Mouse (Mus musculus) cerebellum, adult 11-12 months (tissue): ENCODE data around the gene Fbln7.

ENCODE experiments used
- DNase-seq: peaks from one replicate; pipeline ENCODE4 v3.0.0; 2022

Gene Fbln7

DNA sequence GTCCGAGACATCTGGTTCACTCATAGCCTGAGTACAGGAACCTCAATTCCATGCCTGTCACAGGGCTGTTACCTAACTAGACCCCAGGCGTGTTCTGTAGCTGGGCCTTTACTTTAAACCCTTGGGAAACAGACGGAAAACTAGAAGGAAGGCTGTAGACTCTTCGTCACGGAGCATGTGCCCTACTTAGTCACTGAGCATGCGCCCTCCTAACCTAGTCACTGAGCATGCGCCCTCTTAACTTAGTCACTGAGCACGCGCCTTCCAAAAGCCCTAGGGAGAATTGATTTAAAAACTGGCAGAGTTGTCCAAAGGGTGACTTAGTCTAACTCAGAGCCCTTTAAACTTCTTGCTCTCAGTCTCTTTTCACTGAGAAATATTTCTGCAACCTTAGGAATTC is at the start of gene Fbln7:
Gene Fbln7 (plus strand): TSS at position 346 of the 400 bp plus-strand sequence.
- no peak for DNase-seq

DNA sequence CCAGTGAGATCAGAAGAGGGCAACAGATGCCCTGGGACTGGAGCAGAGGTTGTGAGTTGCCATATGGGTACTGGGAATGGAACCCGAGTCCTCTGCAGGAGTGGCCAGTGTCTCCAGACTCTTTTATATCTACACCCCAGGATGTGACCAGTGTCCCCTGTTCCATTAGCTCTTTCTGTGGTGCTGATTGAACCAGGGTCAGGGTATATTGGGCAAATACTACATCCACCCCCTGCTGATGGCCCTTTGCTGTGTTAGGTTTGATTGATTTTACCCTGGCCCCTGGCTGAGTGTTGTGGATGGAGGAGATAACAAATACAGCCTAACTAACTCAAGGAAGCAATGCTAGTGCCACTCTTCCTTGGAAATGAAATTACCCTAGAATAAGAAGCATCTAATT is 46.5 kb upstream of the Fbln7 start:
- peak; percentile 39 for DNase-seq

DNA sequence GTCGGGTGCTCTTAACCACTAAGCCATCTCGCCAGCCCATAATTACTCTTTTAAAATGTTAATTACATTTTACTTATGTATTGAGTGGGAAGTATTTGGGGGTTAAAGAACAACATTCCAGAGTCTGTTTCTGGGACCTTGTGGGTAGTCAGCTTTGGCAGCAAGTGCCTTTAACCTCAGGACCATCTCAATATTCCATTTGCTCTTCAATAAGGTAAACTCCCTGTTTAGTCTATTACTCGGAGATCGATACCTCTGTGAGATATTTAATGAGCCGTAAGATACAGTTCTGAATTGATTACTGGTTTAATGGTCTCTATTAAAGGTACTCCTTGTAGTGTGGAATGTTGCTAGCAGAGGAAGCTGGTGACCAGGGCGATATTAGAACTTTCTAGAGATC is 45.9 kb upstream of the Fbln7 start:
- no peak for DNase-seq

DNA sequence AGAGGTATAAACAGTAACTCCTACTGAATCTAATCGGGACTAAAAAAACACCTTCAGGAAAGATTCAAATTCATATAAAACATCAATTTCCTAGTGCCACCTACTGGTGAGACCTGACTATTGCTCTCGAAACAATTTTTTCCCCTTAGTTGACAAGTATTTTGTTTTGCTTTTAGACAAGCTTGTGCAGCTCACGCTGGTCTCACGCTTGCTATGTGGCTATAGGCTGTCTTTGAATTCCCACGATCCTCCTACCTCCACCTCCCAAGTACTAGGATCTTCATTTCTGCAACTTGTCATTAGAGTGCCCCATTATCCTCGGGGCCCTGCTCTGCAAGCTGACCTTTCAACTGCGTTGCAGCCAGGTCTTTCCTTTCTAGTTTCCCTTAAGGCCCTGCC is 45.4 kb upstream of the Fbln7 start:
- DNase-seq = no peak

DNA sequence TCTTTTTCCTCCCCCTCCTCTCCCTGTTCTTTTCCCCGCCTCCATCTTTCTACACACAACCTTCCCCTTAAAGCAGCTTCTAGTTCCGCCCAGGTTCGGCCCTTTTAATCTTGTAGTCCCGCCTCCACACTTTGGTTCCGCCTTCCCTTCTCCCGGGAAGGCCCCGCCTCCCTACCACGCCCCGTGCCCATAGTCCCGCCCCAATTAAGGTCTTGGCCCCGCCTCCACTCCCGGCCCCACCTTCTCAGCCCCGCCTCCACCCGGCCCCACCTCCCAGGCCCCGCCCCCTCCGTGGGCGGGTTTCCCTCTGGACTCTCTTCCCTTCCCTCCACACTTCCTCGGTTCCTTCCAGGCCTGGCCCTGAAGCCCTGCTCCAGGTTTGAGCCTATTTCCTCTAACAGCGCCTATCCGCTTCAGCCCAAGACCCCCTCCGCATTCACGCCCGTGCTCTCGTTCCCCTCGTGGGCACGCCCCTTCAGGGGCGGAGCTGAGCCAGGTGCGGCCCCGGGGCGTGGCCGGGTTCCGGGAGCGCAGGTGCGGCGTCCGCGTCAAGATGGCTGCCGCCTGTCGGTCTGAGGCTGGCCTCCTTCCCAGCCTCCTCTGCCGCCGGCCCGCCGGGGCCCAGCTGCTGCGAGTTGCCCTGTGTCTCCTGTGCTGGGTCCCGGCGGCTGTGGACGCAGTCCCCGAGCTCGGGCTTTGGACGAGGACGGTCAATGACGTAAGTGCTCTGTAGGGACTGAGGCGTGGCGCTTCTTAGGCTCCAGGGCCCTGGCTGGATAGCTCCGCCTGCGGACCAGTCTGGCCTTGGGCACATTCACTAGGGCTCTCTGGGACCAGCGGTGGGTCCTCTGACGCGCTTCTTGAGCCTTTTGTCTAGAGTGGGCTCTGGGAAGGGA is 44.7 kb upstream of the Fbln7 start, which contains the start of gene Tmem87b:
Gene Tmem87b (plus strand): TSS at position 333 of the 896 bp plus-strand sequence.
- peak; percentile 98 for DNase-seq

DNA sequence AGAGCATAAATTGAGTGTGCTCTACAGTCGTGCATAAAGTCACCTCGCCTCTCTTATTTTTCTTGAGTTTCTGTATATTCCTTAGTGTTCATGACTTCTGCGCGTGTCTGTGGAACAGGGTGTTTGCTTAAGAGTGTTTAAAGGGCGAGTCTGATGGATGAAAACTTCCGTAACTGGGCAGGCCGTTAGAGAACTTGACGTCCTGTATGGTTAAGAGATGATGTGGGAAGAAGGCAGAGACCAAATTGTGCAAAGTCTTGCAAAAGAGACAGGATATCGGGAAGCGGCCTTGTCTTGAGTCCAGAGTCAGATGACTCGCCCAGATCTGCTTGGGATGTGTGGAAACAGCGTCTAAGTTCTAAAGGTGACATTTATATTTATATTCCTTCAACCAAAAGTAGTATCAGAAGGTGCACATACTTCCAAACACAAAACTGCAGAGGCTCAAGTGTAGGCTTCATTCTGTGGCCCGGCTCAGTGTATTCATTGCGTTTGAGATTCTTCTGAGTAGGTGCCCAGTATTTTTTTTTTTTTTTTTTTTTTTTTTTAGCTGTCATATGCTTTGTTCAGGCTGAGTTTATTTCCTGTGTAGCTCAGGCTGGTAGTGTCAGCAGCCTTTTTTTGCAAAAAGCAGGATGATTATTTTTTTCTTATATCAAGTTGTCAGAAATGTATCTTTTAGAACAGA is 43.7 kb upstream of the Fbln7 start:
- DNase-seq = no peak

DNA sequence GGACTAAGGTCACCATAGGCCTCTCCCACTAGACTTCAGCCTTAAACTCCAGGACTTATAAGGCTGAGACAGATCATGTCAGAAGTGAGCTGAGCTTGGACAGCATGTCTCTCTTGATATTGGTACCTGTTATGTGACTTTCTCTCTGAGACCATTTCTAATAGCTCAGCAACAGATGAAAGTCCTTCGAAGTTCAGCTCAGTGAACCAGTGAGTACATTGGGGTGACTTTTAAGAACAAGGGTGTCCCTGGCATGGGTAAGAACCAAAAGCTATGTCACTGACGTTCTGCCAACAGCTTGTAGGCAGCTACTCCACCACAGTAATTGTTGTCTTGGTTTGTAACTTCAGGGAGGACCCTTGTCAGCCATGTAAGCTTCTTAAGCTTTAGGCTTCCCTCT is 42.1 kb upstream of the Fbln7 start:
- no peak for DNase-seq

DNA sequence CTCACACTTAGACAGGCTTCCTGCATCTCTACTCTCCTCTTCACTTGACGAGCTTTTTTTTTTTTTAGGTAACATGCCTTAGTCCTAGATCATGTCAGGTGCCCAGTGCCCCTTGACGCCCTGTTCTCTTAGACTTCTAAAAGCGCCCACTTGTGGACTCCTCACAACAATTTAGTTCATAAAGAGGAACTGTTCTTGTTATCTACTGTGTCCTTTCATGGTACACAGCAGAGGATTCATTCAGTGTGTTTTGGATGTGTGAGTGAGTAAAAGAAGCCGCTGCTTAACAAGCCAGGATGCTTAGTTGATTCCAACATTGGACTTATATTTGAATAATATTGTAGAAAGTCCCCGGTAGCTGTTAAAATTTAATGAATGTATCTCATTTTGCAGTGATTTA is 38.9 kb upstream of the Fbln7 start:
- no peak for DNase-seq

DNA sequence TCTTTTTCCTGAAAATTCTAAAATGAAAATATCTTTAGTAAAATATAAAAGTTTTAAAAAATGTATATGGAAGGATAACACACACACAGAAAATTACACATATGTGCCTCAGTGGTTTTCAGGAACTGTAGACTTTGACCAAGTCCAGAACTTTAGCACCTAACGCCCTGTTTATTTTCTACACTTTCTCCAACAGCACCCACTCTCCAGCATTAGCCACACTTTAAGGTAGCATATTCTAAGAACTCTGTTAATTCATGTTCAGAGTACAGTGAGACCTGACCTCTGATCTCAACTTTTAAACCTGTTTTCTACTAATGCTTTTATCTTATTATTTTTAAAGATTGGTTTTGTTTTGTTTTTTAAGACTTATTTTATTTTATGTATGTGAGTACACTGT is 35.0 kb upstream of the Fbln7 start:
- DNase-seq = no peak

DNA sequence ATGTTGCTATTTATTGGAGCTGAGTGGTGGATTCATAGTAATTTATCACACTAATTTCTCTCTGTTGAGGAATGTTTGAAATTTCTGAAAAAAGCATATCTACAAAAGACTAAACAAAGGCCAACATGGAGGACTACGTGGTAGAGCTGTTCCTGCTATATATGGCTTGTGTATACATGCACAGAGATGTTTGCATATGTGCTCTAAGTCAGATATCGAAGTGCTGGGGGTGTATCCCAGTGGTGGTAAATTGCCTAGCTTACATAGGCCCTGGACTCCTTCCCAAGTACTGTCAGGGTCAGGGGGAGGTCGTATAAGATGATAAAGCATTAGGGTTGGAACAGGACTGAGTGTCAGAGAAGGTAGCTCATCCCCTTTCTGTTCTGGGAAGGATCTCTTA is 30.2 kb upstream of the Fbln7 start:
- DNase-seq = no peak

DNA sequence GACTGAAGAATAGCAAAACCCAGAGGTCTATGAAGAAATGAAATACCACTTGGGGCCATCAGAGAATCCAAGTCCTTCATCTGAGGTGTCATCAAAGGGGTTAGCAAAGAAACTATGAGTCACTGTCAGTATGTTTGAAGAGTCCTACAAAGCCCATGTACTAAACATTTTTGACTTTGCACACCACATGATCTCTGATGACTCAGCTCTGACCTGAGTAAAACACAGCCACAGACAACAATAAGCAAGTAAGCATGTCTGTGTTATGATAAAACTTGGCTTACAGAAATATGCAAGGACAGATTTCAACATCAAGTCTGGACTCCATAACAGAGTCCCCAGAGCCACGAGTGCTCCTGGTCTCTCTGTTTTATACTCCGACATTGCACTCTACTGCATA is 29.7 kb upstream of the Fbln7 start:
- DNase-seq = no peak

DNA sequence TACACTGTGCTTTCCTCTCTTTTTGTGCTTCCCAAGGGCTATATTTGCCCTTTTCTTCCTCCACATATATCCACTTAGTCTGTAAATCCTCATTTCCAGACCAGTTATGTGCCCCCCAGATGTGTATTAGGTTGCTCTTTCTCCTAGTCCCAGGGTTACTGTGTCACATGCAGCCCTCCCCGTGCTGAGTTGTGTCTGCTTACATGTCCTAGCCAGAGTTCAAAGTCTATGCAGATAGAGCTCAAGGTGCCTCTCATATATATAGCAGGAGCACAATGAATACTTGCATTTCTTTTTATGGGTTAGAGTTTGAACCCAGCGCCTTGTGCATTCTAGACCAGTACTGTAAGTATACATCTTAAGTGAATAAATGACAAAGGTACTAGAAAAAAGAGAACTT is 29.3 kb upstream of the Fbln7 start:
- no peak for DNase-seq

DNA sequence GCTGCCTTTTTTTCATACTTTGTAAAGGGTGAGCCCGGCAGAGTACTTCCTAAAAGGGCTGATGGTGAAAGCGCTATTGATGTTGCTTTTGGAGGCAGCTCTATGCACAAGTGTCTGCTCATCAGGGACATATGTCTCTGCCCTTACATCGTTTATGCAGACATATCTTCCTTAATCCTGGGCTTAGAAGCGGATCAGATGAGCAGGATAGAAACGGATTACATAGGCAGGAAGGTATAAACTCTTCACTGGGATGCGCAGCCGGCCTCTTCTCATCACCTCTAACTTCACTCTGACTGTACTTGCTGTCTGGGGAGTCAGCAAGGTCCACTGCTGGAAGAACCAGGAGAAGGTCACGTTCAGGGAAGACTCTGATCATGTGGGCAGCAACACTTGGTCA is 25.2 kb upstream of the Fbln7 start:
- DNase-seq = no peak

DNA sequence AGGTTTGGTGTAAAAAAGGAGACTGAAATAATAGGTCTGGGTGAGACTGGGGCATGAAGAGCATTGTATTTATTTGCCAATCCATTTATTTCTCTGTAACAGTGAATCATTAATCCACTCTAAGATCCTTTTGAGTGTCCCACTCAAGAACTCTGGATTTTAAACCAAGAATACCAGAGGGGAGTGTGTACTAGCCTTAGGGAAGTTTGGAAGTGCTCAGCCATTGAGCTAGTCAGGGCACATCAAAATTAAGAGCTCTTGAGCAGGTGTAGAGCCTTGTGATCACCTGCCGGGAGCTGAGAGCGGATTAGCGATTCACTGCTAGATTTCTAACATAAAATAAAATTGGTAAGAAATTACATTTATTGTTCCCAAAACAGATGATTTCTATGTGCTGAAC is 24.2 kb upstream of the Fbln7 start:
- no peak for DNase-seq

DNA sequence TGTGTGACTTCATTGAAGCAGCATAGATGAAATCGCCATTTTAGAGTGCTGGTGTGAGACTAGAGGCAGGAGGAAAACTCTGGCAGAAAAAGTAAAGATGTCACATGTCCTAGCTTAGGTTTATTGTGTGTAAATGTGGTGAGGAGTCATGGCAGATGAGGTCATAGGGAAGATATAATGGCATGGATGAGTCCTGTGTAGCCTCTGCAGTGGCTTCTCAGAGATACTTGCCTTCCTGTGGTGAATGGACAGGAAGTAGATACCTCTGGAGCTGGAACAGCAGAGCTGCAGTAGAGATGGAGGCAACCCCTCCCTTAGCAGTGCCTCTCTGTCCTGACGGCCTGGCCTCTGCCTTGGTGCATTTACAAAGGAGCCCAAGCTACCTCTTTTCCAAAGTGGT is 23.3 kb upstream of the Fbln7 start:
- no peak for DNase-seq

DNA sequence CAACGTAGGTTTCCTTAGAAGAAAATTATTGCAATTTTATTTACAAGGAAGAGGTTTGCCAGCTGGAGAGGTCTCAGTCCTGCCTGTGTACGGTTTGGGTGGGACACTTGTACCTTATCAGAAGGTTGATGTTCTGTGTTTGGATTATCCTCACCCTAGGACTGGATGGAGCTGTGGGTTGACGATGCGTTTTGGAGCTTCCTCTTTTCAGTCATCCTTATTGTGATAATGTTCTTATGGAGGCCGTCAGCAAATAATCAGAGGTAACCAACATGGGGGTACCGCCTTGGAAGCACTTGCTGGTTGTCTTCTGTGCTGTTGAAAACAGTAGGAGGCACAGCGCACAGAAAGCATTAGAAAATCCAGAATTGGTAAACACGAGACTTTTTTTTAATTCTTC is 20.3 kb upstream of the Fbln7 start:
- no peak for DNase-seq

DNA sequence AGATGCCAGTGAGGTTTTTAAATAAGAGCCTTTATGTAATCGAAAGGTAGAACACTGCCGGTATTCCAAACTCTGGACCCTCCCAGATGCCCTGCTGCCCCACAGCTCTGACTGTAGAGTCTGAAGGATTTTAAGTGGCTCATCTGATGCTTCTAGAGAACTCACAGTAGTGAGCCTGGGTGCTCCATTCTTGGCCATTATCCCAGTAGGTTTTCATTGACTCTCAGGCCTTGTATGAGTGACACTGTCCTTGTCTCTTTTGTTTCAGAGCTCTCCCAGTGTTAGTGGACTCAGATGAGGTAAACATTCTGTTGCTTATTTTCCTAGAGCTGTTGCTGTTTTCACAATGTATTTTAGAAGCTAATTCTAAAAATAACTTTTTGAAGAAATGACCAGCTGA is 12.7 kb upstream of the Fbln7 start:
- DNase-seq = no peak

DNA sequence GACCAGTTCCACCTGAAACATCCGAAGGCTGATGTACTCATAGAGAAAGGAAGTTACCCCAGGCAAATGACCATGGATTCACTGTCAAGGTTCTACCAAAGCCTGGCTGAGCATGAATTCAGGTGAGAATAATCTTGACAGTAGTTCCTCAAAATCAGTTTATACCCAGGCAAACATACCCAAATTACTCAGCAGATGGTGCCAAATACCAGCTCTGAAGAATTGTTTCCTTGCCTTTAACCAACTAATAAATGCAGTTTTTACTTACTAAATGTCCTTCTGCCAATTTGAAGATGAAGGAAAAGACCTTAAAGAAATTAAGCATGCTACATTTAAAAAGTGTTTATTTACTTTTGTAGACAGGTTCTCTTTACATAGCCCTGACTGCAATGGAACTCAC is 6.1 kb upstream of the Fbln7 start:
- DNase-seq = no peak

DNA sequence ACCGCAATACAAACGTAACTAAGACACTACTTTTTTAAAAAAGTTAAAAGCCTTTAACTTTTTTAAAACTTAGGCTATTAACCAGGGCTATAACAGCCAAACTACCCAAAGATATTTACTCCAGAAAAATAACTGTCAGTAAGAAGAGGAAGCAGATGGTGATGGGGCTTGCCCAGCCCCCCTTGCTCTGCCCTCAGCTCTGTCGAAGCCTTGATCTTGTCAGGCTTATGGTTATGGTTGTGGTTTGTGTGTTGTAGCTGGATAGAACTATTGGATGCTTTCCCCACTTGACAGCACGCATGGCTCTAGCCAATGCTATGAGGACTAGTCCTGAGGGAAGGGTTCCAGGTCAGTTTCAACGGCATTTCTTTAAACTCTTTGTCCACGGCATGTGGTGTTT is 3.8 kb upstream of the Fbln7 start:
- DNase-seq = no peak

DNA sequence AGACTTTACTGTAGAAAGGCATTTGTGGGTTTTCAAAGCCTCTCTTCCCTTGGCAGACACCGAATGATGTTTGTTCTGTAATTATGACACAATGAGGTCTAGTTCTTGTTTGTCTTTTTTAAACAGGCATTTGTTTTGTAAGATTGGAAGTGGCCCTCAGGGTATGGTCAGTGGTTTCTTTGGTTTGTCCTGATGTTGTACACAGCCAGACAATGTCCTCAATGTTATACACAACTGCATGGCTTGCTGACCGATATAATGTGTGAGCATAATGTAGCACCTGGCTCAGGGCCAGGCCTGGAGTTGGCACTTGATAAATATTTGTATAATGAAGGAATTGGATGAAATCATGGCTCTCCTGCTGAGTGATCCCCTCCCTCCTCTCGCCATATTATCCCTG is 2.9 kb upstream of the Fbln7 start:
- no peak for DNase-seq

DNA sequence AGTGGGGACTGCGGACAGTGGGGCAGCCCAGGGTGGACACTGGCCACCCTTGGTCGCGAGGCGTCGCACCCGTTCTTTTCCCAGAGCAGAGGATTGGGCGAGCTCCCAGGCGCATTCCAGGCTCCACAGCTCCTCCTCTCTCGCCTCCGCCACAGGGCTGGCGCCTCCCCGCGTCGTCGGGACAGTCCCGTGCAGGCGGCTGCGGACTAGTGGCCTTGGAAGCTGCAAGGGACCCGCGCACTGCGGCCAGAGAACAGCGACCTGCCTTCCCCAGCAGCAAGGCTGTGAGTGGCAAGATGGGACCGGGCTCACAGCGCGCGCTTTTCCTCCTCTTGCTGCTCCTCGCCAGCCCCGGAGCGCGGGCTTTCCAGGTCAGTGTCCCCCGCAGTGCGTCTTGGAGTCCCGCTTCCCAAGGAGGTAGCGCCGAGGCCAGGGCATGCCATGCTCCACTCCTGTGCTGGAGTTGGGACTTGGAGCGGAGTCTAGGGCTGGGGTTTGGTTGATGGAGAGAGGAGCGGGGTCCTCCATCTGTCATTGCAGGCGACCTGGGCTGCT is 1.1 kb downstream of the Fbln7 start:
- peak; percentile 16 for DNase-seq

DNA sequence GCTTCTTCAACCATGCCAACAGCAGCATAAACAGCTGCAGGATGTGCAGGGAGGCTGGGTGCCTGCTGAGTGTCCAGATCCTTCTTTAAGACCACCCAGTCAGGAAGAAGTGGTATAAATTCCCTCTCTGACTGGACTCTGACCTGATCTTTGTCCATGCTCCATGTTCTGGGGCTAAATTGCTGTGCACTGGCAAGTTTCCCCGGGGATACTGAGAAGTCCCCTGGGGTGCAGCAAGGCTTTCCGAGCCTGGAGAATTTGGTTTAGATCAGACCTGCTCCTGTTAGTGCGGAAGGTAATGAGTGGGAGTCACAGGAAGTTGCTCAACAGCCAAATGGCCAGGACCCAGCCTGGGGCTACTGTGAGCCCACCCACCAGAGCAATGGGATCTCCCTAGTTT is 2.3 kb downstream of the Fbln7 start:
- no peak for DNase-seq

DNA sequence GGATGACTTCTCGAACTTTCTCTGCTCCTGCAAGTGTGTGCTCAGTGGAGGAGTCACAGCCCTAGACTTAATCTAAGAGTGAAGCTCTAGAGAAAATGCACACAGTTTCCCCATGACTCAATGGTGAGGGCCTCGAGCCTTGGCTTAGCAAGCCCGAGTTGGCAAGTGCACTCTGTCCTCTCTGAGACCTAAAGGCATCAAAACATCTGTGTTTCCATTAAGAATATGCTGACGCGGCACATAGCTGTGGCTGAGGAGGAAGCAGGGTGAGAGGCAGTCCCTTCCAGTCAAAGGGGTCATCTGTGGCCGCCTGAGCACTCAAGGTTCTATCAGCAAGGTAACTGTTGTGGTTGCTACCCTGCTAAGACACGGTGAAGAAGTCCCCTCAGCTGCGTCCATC is 8.9 kb downstream of the Fbln7 start:
- no peak for DNase-seq

DNA sequence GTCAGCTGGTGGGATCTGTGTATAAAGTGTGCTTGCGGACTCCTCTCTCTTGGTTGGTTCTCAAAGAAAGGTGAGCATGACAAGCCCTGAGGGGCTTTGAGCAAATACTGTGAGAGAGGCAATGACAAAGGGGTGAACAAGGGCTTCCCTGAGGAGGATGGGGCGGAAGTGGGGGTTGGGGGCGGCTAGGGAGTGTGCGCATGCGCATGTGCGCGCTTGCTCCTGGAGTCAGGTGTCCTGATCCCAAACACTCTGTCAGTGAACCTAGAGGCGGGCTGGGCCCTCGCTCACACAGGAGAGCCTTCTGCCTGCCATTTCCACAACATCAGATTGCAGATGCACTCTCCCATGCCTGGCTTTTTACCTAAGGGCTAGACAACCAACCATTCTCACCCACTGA is 9.5 kb downstream of the Fbln7 start:
- no peak for DNase-seq
